Mouse (Mus musculus) lung, embryonic 16.5 days (tissue): Measurements from ENCODE around the gene Cdk2ap2. TPM values are rescaled to one million over a fixed set of nuclear protein-coding genes. Genes with fewer than 3 reads are reported as not detected.
"Not testable (repeated sequence)": the region's sequence is repeated elsewhere in the genome, so short reads cannot be mapped to it uniquely, and the experiment has no call there.

Source experiments
- ATAC-seq: fragments of 200-750 bp; cut with Nextera tagmentation; 2 replicates; pipeline ENCODE4 v1.8.0; 2017; ENCODE audit warnings: low read depth, mild to moderate bottlenecking, moderate library complexity
- H3K27ac ChIP-seq: fragments of 300-500 bp; sonication (generic); 2 replicates; pipeline ENCODE4 v1.5.1; 2014; ENCODE audit warnings: mild to moderate bottlenecking, control low read depth, low read length
- H3K27me3 ChIP-seq: fragments of 300-500 bp; sonication (generic); 2 replicates; pipeline ENCODE4 v1.6.1; 2014; ENCODE audit warnings: low read depth, low read length, mixed read lengths; ENCODE audit not compliant: control insufficient read depth, insufficient read depth
- H3K36me3 ChIP-seq: fragments of 300-500 bp; sonication (generic); 2 replicates; pipeline ENCODE4 v1.6.1; 2014; ENCODE audit warnings: low read length; ENCODE audit not compliant: control insufficient read depth, insufficient read depth
- H3K4me1 ChIP-seq: fragments of 300-500 bp; sonication (generic); replicated peaks from 2 replicates; pipeline ENCODE4 v1.6.1; 2014; ENCODE audit warnings: low read length, mixed read lengths; ENCODE audit not compliant: control insufficient read depth, insufficient read depth
- H3K4me2 ChIP-seq: fragments of 300-500 bp; sonication (generic); 2 replicates; pipeline ENCODE4 v1.6.1; 2014; ENCODE audit warnings: low read depth, low read length, control low read depth
- H3K4me3 ChIP-seq: fragments of 300-500 bp; sonication (generic); 2 replicates; pipeline ENCODE4 v1.5.1; 2014; ENCODE audit warnings: mild to moderate bottlenecking, low read length, control low read depth
- H3K9ac ChIP-seq: fragments of 300-500 bp; sonication (generic); 2 replicates; pipeline ENCODE4 v1.6.1; 2014; ENCODE audit warnings: low read length, control low read depth
- H3K9me3 ChIP-seq: fragments of 300-500 bp; sonication (generic); 2 replicates; pipeline ENCODE4 v1.6.1; 2016; ENCODE audit warnings: low read length; ENCODE audit not compliant: control insufficient read depth
- WGBS: fragments of 180-500 bp; shearing (Covaris S2); extraction: QIAGEN DNeasy Blood & Tissue Kit; methylation state at CpG from one replicate; pipeline ENCODE4 v1.1.7; 2014; 5-methylcytosine and 5-hydroxymethylcytosine counted together
- polyA plus RNA-seq: library from polyadenylated mRNA; unstranded; fragments of >200 nt; fragmentation: Nextera tagmentation; extraction: Ambion mirVana; gene quantifications from 2 replicates; pipeline ENCODE4 v1.2.1, GENCODE M21; 2015

The Cdk2ap2 gene
- polyA plus RNA-seq, 1 experiment from 2014 or later = 111 TPM

DNA sequence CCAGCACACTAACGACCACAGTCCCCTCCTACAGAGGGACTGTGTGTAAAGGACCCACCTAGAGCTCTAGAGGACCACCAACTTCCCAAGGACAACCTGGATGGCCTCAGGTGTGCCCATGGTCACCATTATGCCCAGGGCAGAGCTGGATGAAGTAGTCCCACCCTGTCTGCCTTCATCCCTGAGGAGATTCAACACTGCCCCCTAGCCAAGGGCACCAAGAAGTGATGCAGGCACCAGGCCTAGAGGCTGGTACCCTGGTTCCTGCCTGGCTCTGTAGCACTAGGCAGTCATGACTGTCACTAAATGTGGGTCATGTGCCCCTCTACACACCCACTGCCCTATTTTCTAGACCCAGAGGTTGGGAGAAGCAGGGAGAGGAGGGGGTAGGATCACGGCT, 34.8 kb downstream of the Cdk2ap2 start:
- no peak overlapping the region for H3K27ac ChIP-seq
- no peak overlapping the region for H3K4me2 ChIP-seq
- peaks cover 4% of the 10 kb centered on the region for H3K4me1 ChIP-seq
- peaks cover 17% of the 10 kb centered on the region for H3K36me3 ChIP-seq
- WGBS = 90% methylated on average over 2 of the region's 2 CpGs
- H3K9ac ChIP-seq = no peak overlapping the region
- no peak for ATAC-seq
- H3K9me3 ChIP-seq = no peaks in the 10 kb centered on the region
- no peak overlapping the region for H3K4me3 ChIP-seq
- H3K27me3 ChIP-seq = no peaks in the 10 kb centered on the region

DNA sequence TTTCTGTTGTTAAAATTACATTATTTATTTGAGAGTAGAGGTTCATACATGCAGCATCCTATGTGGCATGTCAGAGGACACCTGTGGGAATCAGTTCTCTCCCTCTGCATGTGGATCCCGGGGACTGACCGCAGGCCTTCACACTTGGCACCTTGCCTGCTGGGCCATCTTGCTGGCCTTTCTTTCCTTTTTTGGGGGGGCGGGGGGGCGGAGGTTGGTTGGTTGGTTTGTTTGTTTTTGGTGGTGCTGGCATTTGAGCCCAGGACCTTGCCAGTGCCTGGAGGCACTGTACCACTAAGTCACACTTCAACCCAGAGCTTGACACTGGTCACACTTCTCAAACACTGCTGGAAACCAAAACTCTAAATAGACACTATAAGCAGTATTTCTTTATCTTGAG, 37.4 kb downstream of the Cdk2ap2 start:
- H3K27ac ChIP-seq = no peak overlapping the region
- WGBS = 85% methylated on average over 4 of the region's 4 CpGs
- ATAC-seq = no peak

DNA sequence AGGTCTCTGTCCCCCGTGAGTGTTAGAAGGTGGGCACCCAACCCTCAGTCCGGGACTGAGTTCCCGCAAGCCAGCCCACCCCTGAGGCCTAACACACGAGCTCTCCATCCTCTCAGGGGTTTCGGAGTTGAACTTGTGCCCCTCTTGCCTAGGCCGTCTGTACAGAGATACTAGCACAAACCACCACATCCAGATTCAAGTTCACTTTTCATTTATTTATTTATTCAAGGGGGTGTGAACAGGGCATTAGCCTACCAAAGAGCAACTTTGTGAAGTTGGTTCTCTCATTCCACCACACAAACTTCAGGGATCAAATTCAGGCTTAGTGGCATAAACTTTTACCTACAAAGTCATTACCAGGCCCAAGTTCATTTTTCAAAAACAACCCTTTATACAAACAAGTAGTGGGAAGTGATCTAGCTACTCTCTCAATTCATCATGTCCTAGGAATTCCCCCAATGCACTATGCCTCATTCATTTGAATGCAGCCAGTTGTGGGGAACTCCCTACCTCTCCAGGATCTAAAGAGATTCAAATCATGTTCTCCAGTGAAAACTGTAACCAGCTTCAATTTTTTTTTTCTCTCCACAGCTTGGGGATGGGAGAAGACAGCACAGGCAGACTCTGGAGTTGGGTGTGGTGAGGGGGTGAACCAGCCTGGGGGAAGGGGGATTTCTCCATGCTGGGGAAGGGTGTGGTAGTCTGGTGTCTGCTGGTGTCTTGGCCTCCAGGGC, 38.4 kb downstream of the Cdk2ap2 start:
- not testable (repeated sequence) for H3K9me3 ChIP-seq, ATAC-seq, H3K4me1 ChIP-seq, H3K36me3 ChIP-seq, H3K27ac ChIP-seq, H3K4me2 ChIP-seq, H3K27me3 ChIP-seq, H3K9ac ChIP-seq, H3K4me3 ChIP-seq
- WGBS = 70% methylated on average over 6 of the region's 6 CpGs

More for the DNA sequence above, 37.4 kb downstream of the Cdk2ap2 start:
- H3K36me3 ChIP-seq = peaks cover 11% of the 10 kb centered on the region
- H3K4me1 ChIP-seq = 0 out of 2 replicates have a peak, but pooled peaks cover 4% of the 10 kb centered on the region
- H3K4me3 ChIP-seq = no peak overlapping the region
- H3K27me3 ChIP-seq = no peaks in the 10 kb centered on the region
- no peaks in the 10 kb centered on the region for H3K9me3 ChIP-seq
- H3K9ac ChIP-seq = no peak overlapping the region
- no peak overlapping the region for H3K4me2 ChIP-seq

DNA sequence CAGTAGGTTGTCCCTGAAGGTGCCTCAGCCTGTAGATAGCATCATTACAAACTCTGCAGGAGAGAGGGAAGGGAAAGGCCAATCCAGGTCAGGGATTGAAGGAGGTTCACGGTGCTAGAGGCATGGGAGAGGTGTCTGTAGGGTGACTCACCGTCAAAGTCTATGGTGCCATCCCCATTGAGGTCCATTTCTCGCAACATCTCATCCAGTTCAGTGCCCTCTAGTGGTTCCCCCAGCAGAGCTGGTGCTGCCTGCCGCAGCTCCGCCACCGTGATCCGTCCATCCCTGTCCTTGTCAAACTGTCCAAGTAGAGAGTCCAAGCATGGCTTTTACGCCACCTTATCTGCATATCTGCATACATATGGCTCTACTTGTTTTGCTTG, 39.0 kb downstream of the Cdk2ap2 start:
- not testable (repeated sequence) for H3K27ac ChIP-seq, H3K9ac ChIP-seq, H3K4me1 ChIP-seq, H3K27me3 ChIP-seq, H3K9me3 ChIP-seq, ATAC-seq, H3K4me2 ChIP-seq, H3K36me3 ChIP-seq, H3K4me3 ChIP-seq
- 16% methylated on average over 8 of the region's 8 CpGs for WGBS

DNA sequence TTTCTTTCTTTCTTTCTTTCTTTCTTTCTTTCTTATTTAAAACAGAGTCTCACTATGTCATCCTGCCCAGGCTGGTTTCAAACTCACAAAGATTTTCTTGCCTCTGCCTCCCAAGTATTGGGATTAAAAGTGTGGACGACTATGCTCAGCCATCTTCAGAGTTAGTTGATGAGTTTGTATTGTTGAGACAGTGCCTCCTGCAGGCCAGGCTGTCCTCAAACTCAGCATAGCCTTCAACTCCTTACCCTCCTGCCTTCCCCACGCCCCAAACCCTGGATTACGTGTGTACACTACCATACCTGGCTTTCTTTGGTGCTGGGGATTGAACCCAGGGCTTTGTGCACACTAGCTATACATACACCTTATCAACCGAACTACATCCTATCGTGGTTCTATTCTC, 39.5 kb downstream of the Cdk2ap2 start:
- Histone ChIP-seq H3K27me3 (no peaks in the 10 kb centered on the region), H3K9ac (no peak overlapping the region), H3K9me3 (no peaks in the 10 kb centered on the region), H3K36me3 (0 out of 2 replicates have a peak, but pooled peaks cover 6% of the 10 kb centered on the region), H3K4me3 (no peak overlapping the region), H3K27ac (no peak overlapping the region), H3K4me2 (no peak overlapping the region), H3K4me1 (0 out of 2 replicates have a peak, but pooled peaks cover 4% of the 10 kb centered on the region)
- no peak for ATAC-seq
- 61% methylated on average over 5 of the region's 5 CpGs for WGBS

DNA sequence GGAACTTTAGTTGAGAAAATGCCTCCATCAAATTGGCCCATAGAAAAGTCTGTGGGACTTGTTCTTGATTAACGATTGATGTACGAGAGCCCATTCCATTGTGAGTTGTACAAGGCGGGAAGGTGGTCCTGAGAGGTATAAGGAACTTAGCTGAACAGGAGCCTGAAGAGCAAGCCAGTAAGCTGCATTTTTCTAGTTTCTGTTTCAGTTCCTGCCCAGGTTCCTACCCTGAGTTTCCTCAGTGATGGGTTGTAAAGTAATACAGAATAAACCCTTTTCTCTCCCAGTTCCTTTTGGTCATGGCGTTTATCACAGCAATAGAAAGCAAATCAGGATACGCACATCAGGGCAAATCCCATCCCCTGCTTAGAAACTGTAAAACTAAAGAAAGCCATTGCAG, 40.9 kb downstream of the Cdk2ap2 start:
- 0 out of 2 replicates have a peak, but pooled peaks cover 3% of the 10 kb centered on the region for H3K36me3 ChIP-seq
- 80% methylated on average over 5 of the region's 5 CpGs for WGBS

DNA sequence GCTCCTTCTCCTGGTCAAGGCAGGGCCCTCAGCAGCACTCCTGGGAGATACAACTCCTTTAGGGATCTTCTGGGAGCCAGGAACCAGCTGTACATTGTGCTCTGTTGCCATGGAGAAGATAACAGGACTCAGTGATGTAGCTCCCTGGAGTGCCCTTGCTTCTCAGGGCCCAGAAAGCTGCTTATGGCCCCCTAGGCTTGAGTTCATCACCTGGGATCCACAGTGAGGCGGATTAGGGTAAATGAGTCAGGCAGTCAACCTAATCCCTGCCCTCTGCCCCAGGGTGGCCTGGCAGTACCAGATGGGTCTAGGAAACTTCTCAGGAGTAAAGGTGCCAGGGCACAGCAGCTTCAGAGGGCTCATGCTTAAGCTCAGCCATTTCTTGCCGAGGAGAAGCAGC, 42.5 kb downstream of the Cdk2ap2 start, which contains the start of gene Gpr152:
TSS of gene Gpr152 (plus strand) at position 342 of the 400 bp plus-strand sequence.
- ATAC-seq = no peak
- H3K36me3 ChIP-seq = no peaks in the 10 kb centered on the region
- WGBS = 73% methylated on average over 2 of the region's 2 CpGs
- no peaks in the 10 kb centered on the region for H3K9me3 ChIP-seq
- H3K4me1 ChIP-seq = 0 out of 2 replicates have a peak, but pooled peaks cover 4% of the 10 kb centered on the region
- H3K27ac ChIP-seq = no peak within 1 kb of the TSS
- no peaks in the 10 kb centered on the region for H3K27me3 ChIP-seq
- no peak within 1 kb of the TSS for H3K4me3 ChIP-seq
- no peak within 1 kb of the TSS for H3K4me2 ChIP-seq
- no peak within 1 kb of the TSS for H3K9ac ChIP-seq

More for the DNA sequence above, 40.9 kb downstream of the Cdk2ap2 start:
- no peak overlapping the region for H3K4me2 ChIP-seq
- 0 out of 2 replicates have a peak, but pooled peaks cover 4% of the 10 kb centered on the region for H3K4me1 ChIP-seq
- H3K9ac ChIP-seq = no peak overlapping the region
- ATAC-seq = no peak
- no peak overlapping the region for H3K4me3 ChIP-seq
- no peaks in the 10 kb centered on the region for H3K27me3 ChIP-seq
- no peaks in the 10 kb centered on the region for H3K9me3 ChIP-seq
- no peak overlapping the region for H3K27ac ChIP-seq

DNA sequence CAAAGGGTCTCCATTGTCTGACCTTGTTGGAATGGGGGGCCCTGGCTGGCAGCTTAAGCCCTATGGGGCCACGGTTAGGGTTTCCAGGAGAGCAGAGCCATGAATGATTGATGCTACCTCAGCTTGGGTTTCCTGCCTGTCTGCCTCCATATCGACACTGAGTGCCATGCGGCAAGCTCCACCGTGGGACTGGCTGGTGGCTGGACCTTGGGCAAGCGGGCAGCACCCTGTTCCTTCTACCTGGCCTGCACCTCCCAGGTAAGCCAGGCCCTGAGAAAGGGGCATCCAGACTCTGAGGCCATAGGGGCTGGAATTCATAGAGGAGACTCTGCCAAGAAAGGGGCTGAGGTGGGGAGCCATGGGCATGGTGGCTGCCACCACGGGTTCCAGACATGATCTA, 43.2 kb downstream of the Cdk2ap2 start:
- no peak for ATAC-seq
- H3K4me1 ChIP-seq = 0 out of 2 replicates have a peak, but pooled peaks cover 4% of the 10 kb centered on the region
- H3K9me3 ChIP-seq = no peaks in the 10 kb centered on the region
- WGBS = 79% methylated on average over 6 of the region's 6 CpGs
- H3K27me3 ChIP-seq = no peaks in the 10 kb centered on the region
- no peak overlapping the region for H3K4me2 ChIP-seq
- no peaks in the 10 kb centered on the region for H3K36me3 ChIP-seq
- no peak overlapping the region for H3K4me3 ChIP-seq
- no peak overlapping the region for H3K9ac ChIP-seq
- no peak overlapping the region for H3K27ac ChIP-seq

DNA sequence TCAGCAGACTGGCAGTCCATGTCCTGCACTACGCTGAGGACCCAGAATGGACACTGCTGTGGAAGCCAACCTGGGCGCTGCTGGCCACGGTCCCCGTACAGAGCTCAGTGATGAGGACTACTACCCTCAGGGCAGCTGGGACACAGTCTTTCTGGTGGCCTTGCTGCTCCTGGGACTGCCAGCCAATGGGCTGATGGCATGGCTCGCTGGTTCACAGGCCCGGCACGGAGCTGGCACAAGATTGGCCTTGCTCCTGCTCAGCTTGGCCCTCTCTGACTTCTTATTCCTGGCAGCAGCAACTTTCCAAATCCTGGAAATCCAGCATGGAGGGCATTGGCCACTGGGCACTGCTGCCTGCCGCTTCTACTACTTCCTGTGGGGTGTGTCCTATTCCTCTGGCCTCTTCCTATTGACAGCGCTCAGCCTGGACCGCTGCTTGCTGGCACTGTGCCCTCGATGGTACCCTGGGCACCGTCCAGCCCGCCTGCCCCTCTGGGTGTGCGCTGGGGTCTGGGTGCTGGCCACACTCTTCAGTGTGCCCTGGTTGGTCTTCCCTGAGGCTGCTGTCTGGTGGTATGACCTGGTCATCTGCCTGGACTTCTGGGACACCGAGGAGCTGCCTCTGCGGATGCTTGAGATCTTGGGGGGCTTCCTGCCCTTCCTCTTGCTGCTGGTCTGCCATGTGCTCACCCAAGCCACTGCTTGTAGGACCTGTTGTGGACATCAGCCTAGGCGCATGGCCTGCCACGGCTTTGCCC, 45.6 kb downstream of the Cdk2ap2 start:
- H3K4me1 ChIP-seq = peaks cover 4% of the 10 kb centered on the region; the same call in 1 of the 2 replicates
- no peak overlapping the region for H3K9ac ChIP-seq
- no peak for ATAC-seq
- H3K27me3 ChIP-seq = no peaks in the 10 kb centered on the region
- no peaks in the 10 kb centered on the region for H3K36me3 ChIP-seq
- H3K4me3 ChIP-seq = no peak overlapping the region
- no peak overlapping the region for H3K27ac ChIP-seq
- no peaks in the 10 kb centered on the region for H3K9me3 ChIP-seq
- no peak overlapping the region for H3K4me2 ChIP-seq
- WGBS = 83% methylated on average over 18 of the region's 18 CpGs
